Mouse (Mus musculus) brain, embryonic 14.5 days (tissue): Measurements from ENCODE around the gene Clec5a.

Experiments used
- CTCF ChIP-seq: fragments of 200-500 bp; IDR thresholded peaks from 2 replicates; pipeline ENCODE4 v1.5.1; 2012; ENCODE audit warnings: inconsistent platforms, mild to moderate bottlenecking, moderate library complexity, borderline replicate concordance; ENCODE audit not compliant: insufficient read depth, insufficient read length; ENCODE audit errors: extremely low read depth
- POLR2A ChIP-seq: fragments of 200-500 bp; IDR thresholded peaks from 2 replicates; pipeline ENCODE4 v1.6.1; 2012; ENCODE audit warnings: mild to moderate bottlenecking, inconsistent platforms, borderline replicate concordance; ENCODE audit not compliant: poor library complexity, insufficient read depth, insufficient read length, severe bottlenecking; ENCODE audit errors: extremely low read depth

DNA sequence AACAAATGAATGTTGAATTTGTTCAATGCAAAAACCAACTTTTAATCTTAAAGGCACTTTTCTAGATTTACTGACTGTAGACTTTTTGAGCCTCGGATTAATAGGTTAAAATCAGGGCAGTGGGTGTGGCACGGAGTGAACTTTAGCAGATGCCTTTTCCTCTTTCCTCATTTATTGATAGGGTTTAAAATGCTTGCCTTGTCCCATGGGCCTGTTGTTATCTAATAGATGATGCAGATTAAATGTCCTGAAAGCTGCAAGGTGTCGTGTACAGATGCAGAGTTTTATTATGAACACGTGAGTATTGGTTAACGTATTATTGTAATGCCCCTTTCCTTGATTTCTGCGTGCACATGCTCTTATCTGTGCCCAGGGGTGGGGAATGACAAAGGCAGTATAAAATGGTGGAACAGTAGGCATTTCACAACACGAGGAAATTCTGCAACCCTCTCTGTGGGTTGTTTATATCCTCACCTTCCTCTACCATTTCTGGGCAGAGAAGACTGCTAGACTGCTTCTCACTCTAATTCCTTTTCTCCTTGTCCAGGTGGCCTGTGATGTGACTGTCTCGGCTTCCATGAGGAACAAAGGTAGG is 42.9 kb upstream of the Clec5a start, which contains the start of gene Mgam:
- TF ChIP-seq CTCF, result no peak
- TF ChIP-seq POLR2A, result no peak
